Mouse (Mus musculus) lung, postnatal 36 days (tissue): Measurements from ENCODE around the gene Dnmbp.
A peak's percentile ranks its signal among the peaks of the same experiment; 100 is the strongest.

ENCODE experiments used
- DNase-seq: peaks from one replicate; pipeline ENCODE4 v3.0.0; 2022; ENCODE audit warnings: mixed read lengths

The Dnmbp gene

DNA sequence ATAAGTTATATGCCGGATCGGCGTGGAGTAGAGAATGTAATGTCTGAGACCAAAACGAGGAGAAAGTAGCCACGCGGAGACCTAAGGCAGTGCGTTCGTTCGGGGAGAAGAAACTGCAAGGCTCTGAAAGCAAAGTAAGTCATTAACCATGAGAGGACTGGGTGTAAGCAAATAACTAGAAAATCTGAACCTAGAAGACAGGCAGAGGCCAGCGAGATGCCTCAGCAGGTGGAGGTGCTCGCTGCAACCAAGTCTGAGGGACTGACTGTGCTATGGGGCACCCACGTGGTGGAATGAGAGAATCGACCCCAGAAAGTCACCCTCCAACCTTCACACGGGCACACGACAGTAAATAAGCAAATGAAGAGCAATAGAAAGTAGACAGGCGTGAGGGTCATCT lies 3.1 kb upstream of the Dnmbp start:
- no peak for DNase-seq

DNA sequence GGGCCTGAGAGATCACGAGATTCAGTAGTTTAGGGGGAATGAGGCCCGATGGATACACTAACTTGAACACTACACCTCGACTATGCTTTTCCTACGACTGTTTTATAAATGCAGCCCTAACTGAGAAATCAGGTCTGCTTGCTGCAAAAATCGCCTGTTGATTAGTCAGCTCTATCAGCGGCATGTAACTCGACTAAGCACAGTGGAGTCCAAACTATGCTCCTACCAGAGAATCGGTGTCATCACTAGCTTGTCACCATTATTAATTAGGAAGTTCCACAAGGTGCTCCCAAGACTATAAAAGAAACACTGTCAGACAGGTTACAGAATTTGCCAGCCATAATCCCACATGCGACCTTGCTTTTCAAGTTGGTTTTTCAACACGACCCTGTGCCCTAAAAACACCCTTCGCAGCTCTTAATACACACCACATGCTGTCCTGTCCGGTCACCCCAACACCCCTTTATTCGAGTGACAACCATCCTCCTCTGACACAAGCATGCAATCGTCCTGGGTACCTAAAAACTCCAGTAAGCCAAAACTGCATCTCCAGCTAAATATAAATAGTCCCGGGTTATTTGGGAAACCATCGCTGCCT lies 721 bp downstream of the Dnmbp start:
- no peak for DNase-seq

- DNase-seq, result no peak
These were observed 1.6 kb downstream of the Dnmbp start for GRCm38 (mm10) chr19:43938355-43938754.

DNA sequence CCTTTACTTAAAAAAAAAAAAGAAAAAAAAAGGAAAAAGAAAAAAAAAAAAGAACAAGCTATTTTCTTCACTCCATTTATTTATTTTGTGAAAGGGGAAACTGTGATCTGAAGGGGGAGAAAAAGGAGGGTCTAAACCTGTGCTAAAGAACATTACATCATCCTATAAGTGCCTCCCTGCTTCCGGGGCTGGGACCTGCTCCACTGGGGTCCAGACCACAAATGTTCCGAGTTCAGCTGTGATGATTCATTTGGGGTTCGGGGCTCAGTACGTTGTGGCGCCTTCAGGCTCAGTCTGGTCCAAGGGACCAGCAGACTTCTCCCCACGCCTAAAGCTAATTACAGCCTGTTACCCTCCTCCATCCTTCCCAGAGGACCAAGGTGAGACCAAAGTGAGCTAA lies 9.1 kb downstream of the Dnmbp start:
- no peak for DNase-seq

GRCm38 (mm10) chr19:43930366-43930765 lies 9.6 kb downstream of the Dnmbp start:
- no peak for DNase-seq

DNA sequence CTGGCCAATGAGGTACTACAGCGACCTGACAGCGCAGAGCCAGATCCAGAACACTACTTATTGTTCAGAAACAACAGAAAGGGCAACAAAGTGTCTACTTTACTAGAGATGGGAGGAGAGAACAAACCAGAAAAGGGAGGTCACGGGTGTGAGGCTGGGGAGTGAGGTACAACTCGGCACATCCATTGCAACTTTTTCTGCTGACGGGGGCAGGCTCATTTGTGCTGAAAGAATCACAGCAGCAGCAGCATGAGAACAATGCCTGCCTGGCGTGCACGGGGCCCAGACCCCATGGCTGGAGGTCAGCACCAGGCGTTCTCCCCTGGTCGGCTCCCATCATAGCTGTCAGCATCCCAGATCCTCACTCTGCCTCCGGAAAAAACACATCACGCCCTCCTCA lies 10.1 kb downstream of the Dnmbp start:
- no peak for DNase-seq

DNA sequence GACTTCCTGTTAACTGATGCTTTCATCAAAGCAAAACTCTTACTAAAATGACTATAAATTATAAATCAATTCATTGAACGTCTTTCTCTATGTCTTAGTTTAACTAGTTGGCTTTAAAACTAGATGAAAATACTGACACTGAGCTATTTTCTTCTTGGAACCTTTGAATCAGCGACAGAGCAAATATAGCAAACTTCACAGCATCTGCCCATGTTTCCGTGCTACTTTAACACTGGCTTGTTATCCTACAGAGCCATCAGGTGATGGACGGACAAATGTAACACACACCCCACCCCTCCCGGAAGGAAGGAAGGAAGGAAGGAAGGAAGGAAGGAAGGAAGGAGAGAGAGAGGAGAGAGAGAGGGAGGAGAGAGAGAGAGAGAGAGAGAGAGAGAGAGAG lies 12.0 kb downstream of the Dnmbp start:
- DNase-seq, result no peak

DNA sequence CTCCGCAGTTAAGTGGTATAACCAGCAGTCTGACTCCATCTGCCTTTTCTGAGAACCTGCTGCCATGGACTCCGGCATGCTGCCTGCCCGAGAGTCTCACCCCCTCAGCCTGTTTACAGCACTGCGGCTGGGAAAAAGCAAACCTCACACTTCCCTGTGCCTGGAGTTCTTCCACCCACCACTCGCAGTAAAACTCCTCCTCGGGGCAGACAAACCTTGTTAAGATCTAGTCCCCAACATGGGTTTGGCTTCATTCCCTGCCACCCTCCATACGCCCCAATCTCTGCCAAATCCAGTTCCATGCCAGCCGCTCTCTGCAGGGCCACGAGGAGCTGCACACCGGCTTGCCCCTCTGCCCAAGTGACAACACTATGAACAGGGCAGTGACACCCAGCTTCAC lies 12.9 kb downstream of the Dnmbp start:
- no peak for DNase-seq

DNA sequence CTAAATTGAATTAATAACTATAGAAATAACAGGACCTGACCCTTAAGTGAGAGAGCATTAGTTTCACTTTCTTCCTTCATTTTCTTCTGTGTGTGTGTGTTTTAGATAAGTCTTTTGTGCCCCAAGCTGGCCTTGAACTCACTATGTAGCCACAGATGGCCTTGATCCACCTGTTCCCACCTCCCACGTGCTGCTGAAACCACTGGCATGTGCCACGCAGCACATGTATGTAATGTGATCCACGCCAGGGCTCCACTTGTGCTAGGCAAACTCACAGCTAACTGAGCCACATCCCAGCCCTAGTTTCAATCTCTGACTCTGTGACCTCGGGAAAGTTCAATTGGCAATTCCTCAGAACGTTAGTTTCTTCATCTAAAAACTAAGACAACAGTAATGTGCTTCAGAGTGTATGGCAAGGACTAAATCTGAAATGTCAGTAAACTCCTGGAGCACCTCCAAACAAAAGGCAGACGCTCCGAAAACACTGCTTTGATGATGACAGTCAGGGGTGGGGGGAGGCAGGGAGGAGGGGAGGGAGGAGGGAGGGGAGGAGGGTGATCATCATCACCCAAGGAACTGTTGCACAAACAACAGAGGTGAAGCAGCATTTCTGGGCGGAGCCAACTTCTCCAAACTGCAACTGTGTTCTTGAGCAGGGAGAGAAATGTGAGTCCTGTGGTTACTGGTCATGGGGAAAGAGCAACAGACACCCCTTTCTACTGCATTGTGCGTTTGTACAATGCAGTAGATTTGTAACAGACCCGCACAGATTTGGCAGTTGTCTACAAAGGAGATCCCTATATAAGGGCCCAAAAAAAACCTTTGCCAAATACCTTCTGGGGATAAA lies 13.6 kb downstream of the Dnmbp start:
- DNase-seq, result no peak

DNA sequence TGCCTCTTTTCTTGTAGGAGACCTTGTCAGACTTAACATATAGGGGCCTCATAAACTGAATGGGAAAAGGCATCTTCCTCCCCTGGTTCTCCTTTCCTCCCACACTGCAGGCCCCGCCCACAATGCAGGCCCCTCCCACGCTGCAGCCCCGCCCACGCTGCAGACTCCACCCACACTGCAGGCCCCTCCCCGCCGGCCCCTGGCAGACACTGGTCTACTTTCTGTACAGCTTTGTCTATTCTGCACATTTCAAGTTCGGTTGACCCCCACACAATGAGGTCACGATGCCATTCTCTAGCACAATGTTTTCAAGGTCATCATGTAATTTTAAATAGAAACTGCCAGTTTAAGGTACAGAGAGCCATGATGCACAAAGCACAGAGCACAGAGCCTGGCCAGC lies 15.6 kb downstream of the Dnmbp start:
- no peak for DNase-seq

DNA sequence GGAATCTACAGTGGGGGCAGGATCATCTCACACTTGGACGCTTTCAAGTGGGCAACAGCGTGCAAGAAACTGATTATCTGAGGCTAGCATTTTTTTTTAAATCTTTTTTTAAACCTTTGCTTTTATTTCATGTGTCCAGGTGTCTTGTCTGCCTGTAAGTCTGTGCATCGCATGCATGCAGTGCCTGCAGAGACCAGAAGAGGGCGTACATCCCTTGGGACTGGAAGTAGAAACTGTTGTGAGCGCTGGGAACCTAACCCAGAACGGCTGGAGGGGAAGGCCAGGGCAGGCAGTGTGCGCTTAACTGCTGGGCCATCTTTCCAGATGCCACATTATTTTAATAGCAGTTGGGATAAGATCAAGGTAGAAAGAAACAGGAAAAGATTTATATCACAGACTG lies 17.0 kb downstream of the Dnmbp start:
- DNase-seq, result no peak

- DNase-seq, result no peak
These were observed 18.6 kb downstream of the Dnmbp start for GRCm38 (mm10) chr19:43921410-43921809.

- no peak for DNase-seq
These were observed 19.3 kb downstream of the Dnmbp start for GRCm38 (mm10) chr19:43920453-43921300.

DNA sequence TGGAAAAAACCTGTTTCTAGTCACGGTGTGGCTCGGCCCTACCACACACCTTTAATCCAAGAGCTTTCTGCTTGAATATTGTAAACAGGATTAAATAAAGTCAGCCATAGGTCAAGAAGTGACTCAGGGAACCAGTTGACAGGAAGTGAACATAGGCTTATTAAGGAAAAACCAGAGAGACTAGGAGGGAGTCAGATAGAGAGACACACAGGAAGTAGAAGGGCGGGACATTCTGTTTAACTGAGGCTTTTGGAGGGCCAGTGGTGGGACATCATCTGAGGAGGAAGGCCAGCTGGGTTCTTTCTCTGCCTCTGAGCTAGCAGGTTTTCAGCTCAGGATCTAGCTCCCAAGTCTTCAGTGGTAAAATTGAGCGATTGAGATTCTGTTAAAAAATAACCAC lies 20.1 kb downstream of the Dnmbp start:
- DNase-seq, result no peak

- DNase-seq, result no peak
These were observed 21.2 kb downstream of the Dnmbp start for GRCm38 (mm10) chr19:43918834-43919233.

- DNase-seq, result no peak
These were observed 22.2 kb downstream of the Dnmbp start for GRCm38 (mm10) chr19:43917763-43918162.

GRCm38 (mm10) chr19:43917406-43917691 lies 22.6 kb downstream of the Dnmbp start:
- DNase-seq, result no peak

DNA sequence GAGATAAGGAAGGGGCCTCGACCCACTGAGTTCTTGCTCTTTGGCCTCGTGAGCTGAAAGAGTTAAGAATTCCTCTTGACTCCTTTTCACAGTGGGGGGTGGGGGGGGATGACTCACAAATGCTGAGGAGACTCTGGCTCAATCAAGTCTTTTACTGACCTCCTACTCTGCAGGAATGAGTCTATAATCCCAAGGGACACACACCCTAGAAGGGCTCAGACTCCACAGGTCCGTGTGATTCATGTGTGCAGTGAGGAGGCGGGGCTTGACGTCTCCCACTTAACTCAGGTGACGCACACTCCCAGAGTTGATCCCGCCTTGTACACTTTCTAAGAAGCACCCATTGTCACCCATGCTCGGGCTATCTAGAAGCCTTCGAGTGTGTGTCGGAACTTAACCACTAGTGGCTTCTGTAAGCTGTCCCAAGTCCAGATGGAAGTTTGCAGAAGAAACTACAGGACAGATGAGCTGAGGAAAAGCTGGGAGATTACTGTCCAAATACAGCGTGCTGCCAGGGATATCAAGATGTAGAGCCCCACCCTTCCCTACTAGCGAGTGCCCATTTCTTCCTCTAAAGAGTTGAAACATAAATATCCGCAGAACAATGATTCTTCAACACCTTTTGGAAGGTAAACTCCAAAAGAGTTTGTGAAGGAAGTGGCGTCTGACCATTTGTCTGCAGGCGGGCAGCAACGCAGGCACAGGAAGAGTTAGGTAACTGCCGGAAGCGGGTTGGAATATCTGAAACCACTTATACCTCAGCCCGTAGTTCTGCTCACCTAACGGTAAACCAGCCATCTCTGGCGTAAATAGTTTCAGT lies 23.2 kb downstream of the Dnmbp start:
- DNase-seq, result peak; percentile 83

- DNase-seq, result no peak
These were observed 24.6 kb downstream of the Dnmbp start for GRCm38 (mm10) chr19:43915431-43915830.

DNA sequence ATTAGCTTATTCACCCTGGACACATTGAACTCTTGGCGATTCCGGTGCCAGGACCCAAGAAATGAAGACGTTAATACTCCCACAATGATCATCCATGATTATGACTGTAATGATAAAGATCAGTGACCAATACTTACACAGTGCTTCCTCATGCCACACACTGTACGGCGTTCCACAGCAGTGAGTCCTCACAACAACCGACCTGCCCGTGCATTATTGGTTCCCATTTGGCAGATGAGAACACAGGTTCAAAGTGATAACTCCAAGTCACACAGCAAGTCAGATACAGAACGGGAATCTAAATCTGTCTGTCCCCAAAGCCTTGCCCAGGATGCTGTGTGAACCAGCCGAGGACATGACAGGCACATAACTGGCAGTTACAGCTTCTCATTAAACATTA lies 25.0 kb downstream of the Dnmbp start:
- DNase-seq, result no peak

DNA sequence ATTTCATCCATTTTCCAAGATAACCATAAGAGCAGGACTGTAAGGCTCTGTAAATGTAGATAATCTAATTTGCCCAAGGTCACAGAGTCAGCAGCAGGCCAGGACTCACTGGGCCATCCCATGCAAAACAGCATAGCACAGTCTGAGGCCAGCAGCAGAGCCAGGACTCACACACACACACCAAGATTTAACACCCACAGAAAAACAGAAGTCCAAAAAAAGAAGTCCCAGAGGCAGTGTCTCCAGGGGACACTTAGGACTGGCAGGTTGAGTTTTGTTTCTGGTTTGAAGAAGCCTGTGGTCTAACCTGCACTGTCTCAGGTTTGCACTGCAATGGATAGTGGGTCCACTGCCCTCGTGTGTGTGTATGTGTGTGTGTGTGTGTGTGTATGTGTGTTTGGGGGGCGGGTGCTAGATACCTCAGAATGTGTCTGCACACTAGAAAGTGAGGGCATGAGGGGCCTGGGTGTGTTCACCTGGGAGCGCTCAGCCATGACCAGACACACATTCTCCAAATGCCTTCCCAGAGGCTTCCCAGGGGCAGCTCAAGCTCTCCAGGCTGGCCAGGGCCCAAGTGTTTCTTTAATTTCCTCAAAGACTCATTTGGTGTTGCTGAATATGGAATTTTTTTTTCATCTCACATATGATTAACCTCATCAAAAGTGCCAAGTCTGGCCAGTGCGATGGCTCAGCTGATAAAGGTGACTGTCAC lies 27.1 kb downstream of the Dnmbp start:
- DNase-seq, result no peak

- DNase-seq, result no peak
These were observed 33.5 kb downstream of the Dnmbp start for GRCm38 (mm10) chr19:43906492-43906891.
